Mouse (Mus musculus): ENCODE results near the gene Gramd1c. TPM values are rescaled to one million over a fixed set of nuclear protein-coding genes. Genes with fewer than 3 reads are reported as not detected.

Gene Gramd1c
- polyA plus RNA-seq, 1 experiment: 0.62 TPM

DNA sequence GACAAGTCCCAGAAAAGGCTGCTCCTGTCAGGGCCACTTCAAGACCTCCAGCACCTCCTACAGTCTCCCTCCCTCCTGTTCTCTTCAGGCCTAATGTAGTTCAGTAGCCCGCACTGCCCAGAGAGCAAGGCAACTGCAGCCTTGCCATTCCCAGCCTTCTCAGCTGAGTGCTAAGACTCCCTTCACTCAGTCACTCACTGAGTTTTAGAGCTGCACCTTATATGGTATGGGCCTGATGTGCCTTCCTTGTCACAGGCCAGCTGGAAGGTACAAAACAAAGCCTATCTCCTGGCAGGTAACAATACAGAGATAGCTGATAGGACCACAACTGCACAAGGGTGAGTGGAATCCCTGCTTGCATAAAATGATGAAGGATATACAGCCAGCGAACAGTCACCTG lies 90.8 kb downstream of the Gramd1c start:
- 91% methylated on average over 2 of the region's 2 CpGs for WGBS
- Histone ChIP-seq H3K27me3 (ENCODE audit: control insufficient read depth, insufficient read depth, low read length) (no peaks in the 10 kb centered on the region), H3K27ac (ENCODE audit: control insufficient read depth, insufficient read depth, low read length) (no peak overlapping the region)

GRCm38 (mm10) chr16:43971741-43972140 lies 91.4 kb downstream of the Gramd1c start:
- 97% methylated on average over 9 of the region's 9 CpGs for WGBS
- no peaks in the 10 kb centered on the region for H3K36me3 ChIP-seq (ENCODE audit: control insufficient read depth, insufficient read depth, low read length)
- H3K27ac ChIP-seq (ENCODE audit: control insufficient read depth, insufficient read depth, low read length): no peak overlapping the region
- H3K4me1 ChIP-seq (replicated peaks; ENCODE audit: control insufficient read depth, insufficient read depth, low read length): peaks cover 16% of the 10 kb centered on the region
- TF ChIP-seq POLR2A (IDR thresholded peaks at IDR 0.05; ENCODE audit: control insufficient read depth, extremely low read depth, insufficient read depth, low read length, poor library complexity) (no peak), CTCF (IDR thresholded peaks at IDR 0.05; ENCODE audit: borderline replicate concordance, control insufficient read depth, extremely low read depth, insufficient read depth, low read length, poor library complexity) (no peak)
- no peaks in the 10 kb centered on the region for H3K27me3 ChIP-seq (ENCODE audit: control insufficient read depth, insufficient read depth, low read length)
- H3K4me3 ChIP-seq (ENCODE audit: control insufficient read depth, insufficient read depth, low read length): no peak overlapping the region
- no peak for DNase-seq

More for the DNA sequence above, 90.8 kb downstream of the Gramd1c start:
- H3K4me1 ChIP-seq (replicated peaks; ENCODE audit: control insufficient read depth, insufficient read depth, low read length): peaks cover 16% of the 10 kb centered on the region
- DNase-seq: no peak
- TF ChIP-seq CTCF (IDR thresholded peaks at IDR 0.05; ENCODE audit: borderline replicate concordance, control insufficient read depth, extremely low read depth, insufficient read depth, low read length, poor library complexity) (no peak), POLR2A (IDR thresholded peaks at IDR 0.05; ENCODE audit: control insufficient read depth, extremely low read depth, insufficient read depth, low read length, poor library complexity) (no peak)
- no peak overlapping the region for H3K4me3 ChIP-seq (ENCODE audit: control insufficient read depth, insufficient read depth, low read length)
- no peaks in the 10 kb centered on the region for H3K36me3 ChIP-seq (ENCODE audit: control insufficient read depth, insufficient read depth, low read length)

DNA sequence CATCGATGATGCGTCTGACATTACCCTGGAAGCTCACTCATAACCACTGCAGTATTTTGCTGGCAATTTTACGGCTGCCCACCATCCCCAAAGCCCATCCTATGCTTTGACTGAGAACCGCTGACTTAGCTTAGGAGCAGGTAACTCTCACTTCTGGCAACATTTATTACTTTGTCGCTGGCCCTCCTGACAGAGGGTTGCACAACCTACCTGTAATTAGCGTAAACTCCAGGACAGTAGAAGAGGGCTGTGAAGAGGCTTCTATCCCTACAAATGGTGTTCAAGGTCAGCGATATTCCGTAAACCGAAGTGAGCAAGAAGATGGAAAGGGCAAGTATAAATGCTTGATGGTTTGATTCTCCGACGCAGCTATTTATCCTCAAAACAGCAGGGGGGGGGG lies 92.0 kb downstream of the Gramd1c start:
- WGBS: 97% methylated on average over 11 of the region's 11 CpGs
- no peak for DNase-seq

GRCm38 (mm10) chr16:43970426-43970825 lies 92.7 kb downstream of the Gramd1c start:
- no peak for TF ChIP-seq CTCF (IDR thresholded peaks at IDR 0.05; ENCODE audit: borderline replicate concordance, control insufficient read depth, extremely low read depth, insufficient read depth, low read length, poor library complexity)
- no peak for TF ChIP-seq POLR2A (IDR thresholded peaks at IDR 0.05; ENCODE audit: control insufficient read depth, extremely low read depth, insufficient read depth, low read length, poor library complexity)
- no peaks in the 10 kb centered on the region for H3K36me3 ChIP-seq (ENCODE audit: control insufficient read depth, insufficient read depth, low read length)
- 12% methylated on average over 3 of the region's 3 CpGs for WGBS
- H3K4me3 ChIP-seq (ENCODE audit: control insufficient read depth, insufficient read depth, low read length): no peak overlapping the region
- H3K27me3 ChIP-seq (ENCODE audit: control insufficient read depth, insufficient read depth, low read length): no peaks in the 10 kb centered on the region
- peak; percentile 33 for DNase-seq
- peaks cover 16% of the 10 kb centered on the region for H3K4me1 ChIP-seq (replicated peaks; ENCODE audit: control insufficient read depth, insufficient read depth, low read length)
- no peak overlapping the region; the same call in 1 of the 2 replicates for H3K27ac ChIP-seq (ENCODE audit: control insufficient read depth, insufficient read depth, low read length)

More for the DNA sequence above, 92.0 kb downstream of the Gramd1c start:
- Histone ChIP-seq H3K27me3 (ENCODE audit: control insufficient read depth, insufficient read depth, low read length) (no peaks in the 10 kb centered on the region), H3K4me3 (ENCODE audit: control insufficient read depth, insufficient read depth, low read length) (no peak overlapping the region), H3K36me3 (ENCODE audit: control insufficient read depth, insufficient read depth, low read length) (no peaks in the 10 kb centered on the region), H3K27ac (ENCODE audit: control insufficient read depth, insufficient read depth, low read length) (no peak overlapping the region), H3K4me1 (replicated peaks; ENCODE audit: control insufficient read depth, insufficient read depth, low read length) (peaks cover 16% of the 10 kb centered on the region)
- TF ChIP-seq CTCF (IDR thresholded peaks at IDR 0.05; ENCODE audit: borderline replicate concordance, control insufficient read depth, extremely low read depth, insufficient read depth, low read length, poor library complexity): no peak

GRCm38 (mm10) chr16:43965781-43966389 lies 97.3 kb downstream of the Gramd1c start:
- DNase-seq: no peak
- Histone ChIP-seq H3K4me1 (replicated peaks; ENCODE audit: control insufficient read depth, insufficient read depth, low read length) (peaks cover 11% of the 10 kb centered on the region), H3K36me3 (ENCODE audit: control insufficient read depth, insufficient read depth, low read length) (no peaks in the 10 kb centered on the region), H3K4me3 (ENCODE audit: control insufficient read depth, insufficient read depth, low read length) (no peak overlapping the region), H3K27ac (ENCODE audit: control insufficient read depth, insufficient read depth, low read length) (no peak overlapping the region), H3K27me3 (ENCODE audit: control insufficient read depth, insufficient read depth, low read length) (no peaks in the 10 kb centered on the region)
- 94% methylated on average over 13 of the region's 13 CpGs for WGBS
- no peak for TF ChIP-seq CTCF (IDR thresholded peaks at IDR 0.05; ENCODE audit: borderline replicate concordance, control insufficient read depth, extremely low read depth, insufficient read depth, low read length, poor library complexity)
- no peak for TF ChIP-seq POLR2A (IDR thresholded peaks at IDR 0.05; ENCODE audit: control insufficient read depth, extremely low read depth, insufficient read depth, low read length, poor library complexity)

DNA sequence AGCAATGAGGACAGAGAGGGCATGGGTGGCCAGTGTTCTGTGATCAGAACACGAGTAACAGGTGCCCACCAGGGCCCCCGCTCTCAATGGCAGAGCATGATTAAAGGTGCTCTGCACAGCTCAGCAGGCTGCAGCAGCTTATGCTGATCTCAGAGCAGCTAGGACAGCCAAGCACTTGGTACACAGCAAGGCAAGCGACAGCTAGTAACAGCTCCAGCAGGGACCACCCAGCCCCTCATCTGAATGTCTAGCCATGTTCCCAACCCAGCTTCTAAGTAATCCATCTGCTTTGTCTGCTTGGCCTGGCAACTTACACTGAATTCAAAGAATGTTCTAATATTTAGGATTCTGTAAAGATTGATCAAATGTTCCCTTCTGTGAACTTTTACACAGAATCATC lies 99.4 kb downstream of the Gramd1c start:
- no peak for TF ChIP-seq POLR2A (IDR thresholded peaks at IDR 0.05; ENCODE audit: control insufficient read depth, extremely low read depth, insufficient read depth, low read length, poor library complexity)
- TF ChIP-seq CTCF (IDR thresholded peaks at IDR 0.05; ENCODE audit: borderline replicate concordance, control insufficient read depth, extremely low read depth, insufficient read depth, low read length, poor library complexity): no peak

GRCm38 (mm10) chr16:43963291-43963690 lies 99.9 kb downstream of the Gramd1c start:
- WGBS: 97% methylated on average over 9 of the region's 9 CpGs
- Histone ChIP-seq H3K36me3 (ENCODE audit: control insufficient read depth, insufficient read depth, low read length) (no peaks in the 10 kb centered on the region), H3K4me1 (replicated peaks; ENCODE audit: control insufficient read depth, insufficient read depth, low read length) (no peaks in the 10 kb centered on the region), H3K4me3 (ENCODE audit: control insufficient read depth, insufficient read depth, low read length) (no peak overlapping the region), H3K27ac (ENCODE audit: control insufficient read depth, insufficient read depth, low read length) (no peak overlapping the region), H3K27me3 (ENCODE audit: control insufficient read depth, insufficient read depth, low read length) (no peaks in the 10 kb centered on the region)
- TF ChIP-seq POLR2A (IDR thresholded peaks at IDR 0.05; ENCODE audit: control insufficient read depth, extremely low read depth, insufficient read depth, low read length, poor library complexity) (no peak), CTCF (IDR thresholded peaks at IDR 0.05; ENCODE audit: borderline replicate concordance, control insufficient read depth, extremely low read depth, insufficient read depth, low read length, poor library complexity) (no peak)
- no peak for DNase-seq

More for the DNA sequence above, 99.4 kb downstream of the Gramd1c start:
- H3K4me3 ChIP-seq (ENCODE audit: control insufficient read depth, insufficient read depth, low read length): no peak overlapping the region
- no peaks in the 10 kb centered on the region for H3K4me1 ChIP-seq (replicated peaks; ENCODE audit: control insufficient read depth, insufficient read depth, low read length)
- 100% methylated on average over 3 of the region's 3 CpGs for WGBS
- H3K36me3 ChIP-seq (ENCODE audit: control insufficient read depth, insufficient read depth, low read length): no peaks in the 10 kb centered on the region
- DNase-seq: no peak
- H3K27ac ChIP-seq (ENCODE audit: control insufficient read depth, insufficient read depth, low read length): no peak overlapping the region
- no peaks in the 10 kb centered on the region for H3K27me3 ChIP-seq (ENCODE audit: control insufficient read depth, insufficient read depth, low read length)
